Mouse (Mus musculus): ENCODE results near the gene Cacna2d1. TPM values are rescaled to one million over a fixed set of nuclear protein-coding genes. Genes with fewer than 3 reads are reported as not detected.

Gene Cacna2d1
- polyA plus RNA-seq, 1 experiment from 2014 or later: 20.8 TPM

- H3K4me2 ChIP-seq: no peak overlapping the region
- 72% methylated on average over 4 of the region's 4 CpGs for WGBS
- no peak overlapping the region for H3K4me3 ChIP-seq (ENCODE audit: low read depth, low read length)
- H3K9ac ChIP-seq (ENCODE audit: low read length): no peak overlapping the region
- no peak for DNase-seq (ENCODE audit: low spot score, missing footprints)
- no peak overlapping the region for H3K27ac ChIP-seq (ENCODE audit: low read depth, low read length)
- no peaks in the 10 kb centered on the region for H3K9me3 ChIP-seq (ENCODE audit: control insufficient read depth, low read length)
- no peak for ATAC-seq (ENCODE audit: low FRiP score)
- no peaks in the 10 kb centered on the region for H3K36me3 ChIP-seq (ENCODE audit: control insufficient read depth, insufficient read depth, low read length)
- no peaks in the 10 kb centered on the region for H3K4me1 ChIP-seq (ENCODE audit: control insufficient read depth, insufficient read depth, low read length)
- H3K27me3 ChIP-seq (ENCODE audit: control insufficient read depth, insufficient read depth, low read length): no peaks in the 10 kb centered on the region
These were observed 160.9 kb downstream of the Cacna2d1 start for GRCm38 (mm10) chr5:16095345-16095744.

- Histone ChIP-seq H3K27me3 (ENCODE audit: control insufficient read depth, insufficient read depth, low read length) (no peaks in the 10 kb centered on the region), H3K9me3 (ENCODE audit: control insufficient read depth, low read length) (no peaks in the 10 kb centered on the region), H3K4me2 (no peak overlapping the region), H3K9ac (ENCODE audit: low read length) (no peak overlapping the region), H3K4me1 (ENCODE audit: control insufficient read depth, insufficient read depth, low read length) (no peaks in the 10 kb centered on the region), H3K27ac (ENCODE audit: low read depth, low read length) (no peak overlapping the region), H3K4me3 (ENCODE audit: low read depth, low read length) (no peak overlapping the region), H3K36me3 (ENCODE audit: control insufficient read depth, insufficient read depth, low read length) (no peaks in the 10 kb centered on the region)
- no peak for DNase-seq (ENCODE audit: low spot score, missing footprints)
- 84% methylated on average over 2 of the region's 2 CpGs for WGBS
- ATAC-seq (ENCODE audit: low FRiP score): no peak
These were observed 164.3 kb downstream of the Cacna2d1 start for GRCm38 (mm10) chr5:16098766-16099165.

GRCm38 (mm10) chr5:16101820-16102219, 167.3 kb downstream of the Cacna2d1 start:
- Histone ChIP-seq H3K27me3 (ENCODE audit: control insufficient read depth, insufficient read depth, low read length) (no peaks in the 10 kb centered on the region), H3K4me2 (no peak overlapping the region), H3K36me3 (ENCODE audit: control insufficient read depth, insufficient read depth, low read length) (no peaks in the 10 kb centered on the region), H3K4me3 (ENCODE audit: low read depth, low read length) (no peak overlapping the region), H3K4me1 (ENCODE audit: control insufficient read depth, insufficient read depth, low read length) (no peaks in the 10 kb centered on the region), H3K27ac (ENCODE audit: low read depth, low read length) (no peak overlapping the region), H3K9me3 (ENCODE audit: control insufficient read depth, low read length) (no peaks in the 10 kb centered on the region), H3K9ac (ENCODE audit: low read length) (no peak overlapping the region)
- 79% methylated on average over 1 of the region's 1 CpGs for WGBS
- DNase-seq (ENCODE audit: low spot score, missing footprints) (no peak), ATAC-seq (ENCODE audit: low FRiP score) (no peak)

- DNase-seq (ENCODE audit: low spot score, missing footprints) (no peak), ATAC-seq (ENCODE audit: low FRiP score) (no peak)
- H3K36me3 ChIP-seq (ENCODE audit: control insufficient read depth, insufficient read depth, low read length): no peaks in the 10 kb centered on the region
- H3K4me2 ChIP-seq: no peak overlapping the region
- H3K4me3 ChIP-seq (ENCODE audit: low read depth, low read length): no peak overlapping the region
- no peaks in the 10 kb centered on the region for H3K27me3 ChIP-seq (ENCODE audit: control insufficient read depth, insufficient read depth, low read length)
- H3K9me3 ChIP-seq (ENCODE audit: control insufficient read depth, low read length): no peaks in the 10 kb centered on the region
- 58% methylated on average over 2 of the region's 2 CpGs for WGBS
- H3K4me1 ChIP-seq (ENCODE audit: control insufficient read depth, insufficient read depth, low read length): peaks cover 1% of the 10 kb centered on the region; the same call in 1 of the 2 replicates
- H3K27ac ChIP-seq (ENCODE audit: low read depth, low read length): no peak overlapping the region
- H3K9ac ChIP-seq (ENCODE audit: low read length): no peak overlapping the region
These were observed 171.2 kb downstream of the Cacna2d1 start for GRCm38 (mm10) chr5:16105701-16106100.

GRCm38 (mm10) chr5:16110643-16111042, 176.2 kb downstream of the Cacna2d1 start:
- DNase-seq (ENCODE audit: low spot score, missing footprints) (peak; percentile 82), ATAC-seq (ENCODE audit: low FRiP score) (no peak)
- Histone ChIP-seq H3K27ac (ENCODE audit: low read depth, low read length) (no peak overlapping the region), H3K4me2 (no peak overlapping the region), H3K27me3 (ENCODE audit: control insufficient read depth, insufficient read depth, low read length) (no peaks in the 10 kb centered on the region), H3K4me1 (ENCODE audit: control insufficient read depth, insufficient read depth, low read length) (peaks cover 2% of the 10 kb centered on the region; the same call in 1 of the 2 replicates), H3K4me3 (ENCODE audit: low read depth, low read length) (no peak overlapping the region), H3K9ac (ENCODE audit: low read length) (no peak overlapping the region), H3K9me3 (ENCODE audit: control insufficient read depth, low read length) (no peaks in the 10 kb centered on the region), H3K36me3 (ENCODE audit: control insufficient read depth, insufficient read depth, low read length) (no peaks in the 10 kb centered on the region)
- 75% methylated on average over 1 of the region's 1 CpGs for WGBS

- DNase-seq (ENCODE audit: low spot score, missing footprints): peak; percentile 80
- 93% methylated on average over 1 of the region's 1 CpGs for WGBS
These were observed 179.4 kb downstream of the Cacna2d1 start for GRCm38 (mm10) chr5:16113879-16114278.

GRCm38 (mm10) chr5:16121334-16121733, 186.8 kb downstream of the Cacna2d1 start:
- no peak overlapping the region for H3K27ac ChIP-seq (ENCODE audit: low read depth, low read length)
- H3K4me1 ChIP-seq (ENCODE audit: control insufficient read depth, insufficient read depth, low read length): no peaks in the 10 kb centered on the region; the same call in 1 of the 2 replicates
- no peak for ATAC-seq (ENCODE audit: low FRiP score)
- H3K4me3 ChIP-seq (ENCODE audit: low read depth, low read length): no peak overlapping the region
- no peaks in the 10 kb centered on the region for H3K9me3 ChIP-seq (ENCODE audit: control insufficient read depth, low read length)
- no peak overlapping the region for H3K9ac ChIP-seq (ENCODE audit: low read length)
- 86% methylated on average over 11 of the region's 11 CpGs for WGBS
- no peak for DNase-seq (ENCODE audit: low spot score, missing footprints)
- no peaks in the 10 kb centered on the region for H3K36me3 ChIP-seq (ENCODE audit: control insufficient read depth, insufficient read depth, low read length)
- no peak overlapping the region for H3K4me2 ChIP-seq
- no peaks in the 10 kb centered on the region for H3K27me3 ChIP-seq (ENCODE audit: control insufficient read depth, insufficient read depth, low read length)

More at GRCm38 (mm10) chr5:16113879-16114278, 179.4 kb downstream of the Cacna2d1 start:
- H3K27me3 ChIP-seq (ENCODE audit: control insufficient read depth, insufficient read depth, low read length): no peaks in the 10 kb centered on the region
- H3K4me1 ChIP-seq (ENCODE audit: control insufficient read depth, insufficient read depth, low read length): peaks cover 2% of the 10 kb centered on the region; the same call in 1 of the 2 replicates
- H3K27ac ChIP-seq (ENCODE audit: low read depth, low read length): no peak overlapping the region
- H3K36me3 ChIP-seq (ENCODE audit: control insufficient read depth, insufficient read depth, low read length): no peaks in the 10 kb centered on the region
- ATAC-seq (ENCODE audit: low FRiP score): no peak
- H3K9me3 ChIP-seq (ENCODE audit: control insufficient read depth, low read length): no peaks in the 10 kb centered on the region
- no peak overlapping the region for H3K4me2 ChIP-seq
- no peak overlapping the region for H3K9ac ChIP-seq (ENCODE audit: low read length)
- H3K4me3 ChIP-seq (ENCODE audit: low read depth, low read length): no peak overlapping the region

GRCm38 (mm10) chr5:16122110-16122509, 187.6 kb downstream of the Cacna2d1 start:
- Histone ChIP-seq H3K4me3 (ENCODE audit: low read depth, low read length) (no peak overlapping the region), H3K4me2 (no peak overlapping the region), H3K4me1 (ENCODE audit: control insufficient read depth, insufficient read depth, low read length) (no peaks in the 10 kb centered on the region; the same call in 1 of the 2 replicates), H3K9ac (ENCODE audit: low read length) (no peak overlapping the region), H3K27me3 (ENCODE audit: control insufficient read depth, insufficient read depth, low read length) (no peaks in the 10 kb centered on the region), H3K9me3 (ENCODE audit: control insufficient read depth, low read length) (no peaks in the 10 kb centered on the region), H3K36me3 (ENCODE audit: control insufficient read depth, insufficient read depth, low read length) (no peaks in the 10 kb centered on the region), H3K27ac (ENCODE audit: low read depth, low read length) (no peak overlapping the region)
- 86% methylated on average over 6 of the region's 6 CpGs for WGBS
- DNase-seq (ENCODE audit: low spot score, missing footprints) (no peak), ATAC-seq (ENCODE audit: low FRiP score) (no peak)

- Histone ChIP-seq H3K27me3 (ENCODE audit: control insufficient read depth, insufficient read depth, low read length) (no peaks in the 10 kb centered on the region), H3K9me3 (ENCODE audit: control insufficient read depth, low read length) (no peaks in the 10 kb centered on the region), H3K4me1 (ENCODE audit: control insufficient read depth, insufficient read depth, low read length) (no peaks in the 10 kb centered on the region), H3K4me3 (ENCODE audit: low read depth, low read length) (no peak overlapping the region), H3K9ac (ENCODE audit: low read length) (no peak overlapping the region), H3K4me2 (no peak overlapping the region), H3K36me3 (ENCODE audit: control insufficient read depth, insufficient read depth, low read length) (no peaks in the 10 kb centered on the region), H3K27ac (ENCODE audit: low read depth, low read length) (no peak overlapping the region)
- peak; percentile 83 for ATAC-seq (ENCODE audit: low FRiP score)
- WGBS: 59% methylated on average over 6 of the region's 6 CpGs
- DNase-seq (ENCODE audit: low spot score, missing footprints): peak; percentile 85
These were observed 200.0 kb downstream of the Cacna2d1 start for GRCm38 (mm10) chr5:16134286-16135094.

All from midbrain, embryonic 11.5 days (tissue).